Comparison of ENCODE assay signal across 8 mouse cellular contexts in genomic region chr9:114401685-114402080, GRCm38 (mm10). TPM values are rescaled to one million over a fixed set of nuclear protein-coding genes. Genes with fewer than 3 reads are reported as not detected.
DNase-seq lines count a peak whose midpoint lies in the region; ATAC-seq and TF ChIP-seq lines count a peak whose summit lies in the region.

No protein-coding gene starts in this region.

- H3K4me2 ChIP-seq in liver, embryonic 15.5 days = peak overlapping the region; percentile 88

- peaks cover 27% of the 10 kb centered on the region for H3K36me3 ChIP-seq in liver, embryonic 15.5 days (replicated peaks)
- H3K36me3 ChIP-seq in spleen, adult 2 months (ENCODE audit: control insufficient read depth, insufficient read depth, low read length) = peaks cover 9% of the 10 kb centered on the region

- H3K9ac ChIP-seq in liver, embryonic 15.5 days = peak overlapping the region; percentile 68

- peak overlapping the region; percentile 76 for H3K4me3 ChIP-seq in liver, embryonic 15.5 days (replicated peaks)
- peak overlapping the region; percentile 97 for H3K4me3 ChIP-seq in spleen, adult 2 months (ENCODE audit: extremely low read depth, insufficient read depth, insufficient read length)

- TF ChIP-seq CTCF in spleen, adult 2 months (IDR thresholded peaks at IDR 0.05; ENCODE audit: extremely low read depth, insufficient read depth, insufficient read length, insufficient replicate concordance) = no peak

- peak overlapping the region; percentile 74 for H3K27ac ChIP-seq in liver, embryonic 15.5 days (replicated peaks)
- peak overlapping the region; percentile 98 for H3K27ac ChIP-seq in spleen, adult 2 months (ENCODE audit: insufficient read depth, low read length)

- H3K9me3 ChIP-seq in liver, embryonic 15.5 days (replicated peaks) = no peaks in the 10 kb centered on the region

- TF ChIP-seq POLR2A in spleen, adult 2 months (IDR thresholded peaks at IDR 0.05; ENCODE audit: low read depth, low read length) = no peak

- peak; percentile 22 for DNase-seq in cerebellum, adult 11 months
- no peak for DNase-seq in cerebellum, postnatal 36 days
- peak; percentile 67 for DNase-seq in CD4-positive, CD25-positive, alpha-beta regulatory T cell, adult 2 months (ENCODE audit: low read depth, low spot score)
- peak; percentile 74 for DNase-seq in embryo, embryonic 10.5 days (ENCODE audit: low spot score)
- DNase-seq in spleen, adult 2 months (ENCODE audit: low read depth in 1 of 2, low spot score in 2 of 2) = no peak
- no peak for DNase-seq in layer of hippocampus, postnatal 10 days (ENCODE audit: low spot score in 2 of 2)

- WGBS in liver, embryonic 15.5 days (ENCODE audit: insufficient replicate concordance) = 1% methylated on average over 16 of the region's 16 CpGs
- WGBS in spleen, adult 2 months = under 1% methylated on average over 16 of the region's 16 CpGs

- no peaks in the 10 kb centered on the region for H3K27me3 ChIP-seq in liver, embryonic 15.5 days
- no peaks in the 10 kb centered on the region for H3K27me3 ChIP-seq in spleen, adult 2 months (ENCODE audit: control insufficient read depth, insufficient read depth, low read length)

- peak; percentile 32 for ATAC-seq in inflammation-experienced regulatory T-cells, adult 6 months
- no peak for ATAC-seq in liver, embryonic 15.5 days (ENCODE audit: insufficient read depth)

- peaks cover 30% of the 10 kb centered on the region for H3K4me1 ChIP-seq in liver, embryonic 15.5 days (replicated peaks)
- peaks cover 4% of the 10 kb centered on the region for H3K4me1 ChIP-seq in spleen, adult 2 months (ENCODE audit: control insufficient read depth, insufficient read depth, insufficient read length)

RNA-seq across cellular contexts. Expression of gene Tmppe, which starts 0.8 kb away (rescaled TPM):
- polyA plus RNA-seq in inflammation-experienced regulatory T-cells, adult 6 months (2017; shearing (Covaris generic)) = 10 to 100 TPM in 2 of 3 experiments, 1 to 10 TPM in 1; 9.9 to 14.3 (median 12.1) TPM
- 2.3 and 2.7 TPM in 2 replicates for polyA plus RNA-seq in liver, embryonic 15.5 days (2015; fragmentation: Nextera tagmentation; extraction: Ambion mirVana)
- polyA plus RNA-seq in spleen, adult 2 months (2012; rRNA removed) = 10.2 and 11.2 TPM in 2 replicates
- total RNA-seq in layer of hippocampus, postnatal 10 days (2021) = 1 to 10 TPM; 8.2 to 9.4 TPM

RNA-seq across cellular contexts. Expression of gene Glb1, which starts 0.8 kb away (rescaled TPM):
- polyA plus RNA-seq in inflammation-experienced regulatory T-cells, adult 6 months (2017; shearing (Covaris generic)) = 10 to 100 TPM; 30.2 to 38.0 (median 34.6) TPM
- 13.5 and 14.9 TPM in 2 replicates for polyA plus RNA-seq in liver, embryonic 15.5 days (2015; fragmentation: Nextera tagmentation; extraction: Ambion mirVana)
- polyA plus RNA-seq in spleen, adult 2 months (2012; rRNA removed) = 21.8 and 23.9 TPM in 2 replicates
- 10 to 100 TPM; 28.6 to 29.2 TPM for total RNA-seq in layer of hippocampus, postnatal 10 days (2021)

RNA-seq across cellular contexts. Expression of gene Crtap, which starts 11.2 kb away (rescaled TPM):
- polyA plus RNA-seq in inflammation-experienced regulatory T-cells, adult 6 months (2017; shearing (Covaris generic)) = 1 to 10 TPM; 2.5 to 3.9 (median 3.1) TPM
- 19.3 and 20.6 TPM in 2 replicates for polyA plus RNA-seq in liver, embryonic 15.5 days (2015; fragmentation: Nextera tagmentation; extraction: Ambion mirVana)
- polyA plus RNA-seq in spleen, adult 2 months (2012; rRNA removed) = 37.1 and 49.2 TPM in 2 replicates
- 10 to 100 TPM; 13.0 to 13.5 TPM for total RNA-seq in layer of hippocampus, postnatal 10 days (2021)

Comparison
In these comparisons a context has a peak if more than half of its experiments do, and no peak if none do; other contexts are left out.
1. DNase-seq: peak in cerebellum, adult 11 months (single experiment), CD4-positive, CD25-positive, alpha-beta regulatory T cell, adult 2 months (single experiment) and embryo, embryonic 10.5 days (single experiment); none in cerebellum, postnatal 36 days (0 of 2), spleen, adult 2 months (0 of 2) and layer of hippocampus, postnatal 10 days (0 of 2).